Mouse (Mus musculus): ENCODE results near the gene Mycbpap. TPM values are rescaled to one million over a fixed set of nuclear protein-coding genes. Genes with fewer than 3 reads are reported as not detected.

The Mycbpap gene
- total RNA-seq, 2 experiments from 2014 or later: not detected

GRCm38 (mm10) chr11:94528879-94529278, 7.3 kb upstream of the Mycbpap start:
- DNase-seq: no peak

GRCm38 (mm10) chr11:94526171-94526879, 4.8 kb upstream of the Mycbpap start:
- no peak for DNase-seq

- DNase-seq: no peak
Measured at GRCm38 (mm10) chr11:94513452-94513851, 8.1 kb downstream of the Mycbpap start.

- no peak for DNase-seq
Measured at GRCm38 (mm10) chr11:94508976-94509375, 12.6 kb downstream of the Mycbpap start.

- DNase-seq: no peak
Measured at GRCm38 (mm10) chr11:94501482-94501881, 20.1 kb downstream of the Mycbpap start.

GRCm38 (mm10) chr11:94500362-94500761, 21.2 kb downstream of the Mycbpap start:
- no peak for DNase-seq

GRCm38 (mm10) chr11:94499661-94500152, 21.8 kb downstream of the Mycbpap start, which contains the start of gene Epn3:
TSS of gene Epn3 (minus strand) at chr11:94499974.
- DNase-seq: peak; percentile 29

- no peak for DNase-seq
Measured at GRCm38 (mm10) chr11:94499035-94499434, 22.5 kb downstream of the Mycbpap start.

GRCm38 (mm10) chr11:94498093-94498996, 23.2 kb downstream of the Mycbpap start:
- DNase-seq: peak; percentile 53

- no peak for DNase-seq
Measured at GRCm38 (mm10) chr11:94495415-94495814, 26.1 kb downstream of the Mycbpap start.

- no peak for DNase-seq
Measured at GRCm38 (mm10) chr11:94491749-94492099, 29.8 kb downstream of the Mycbpap start.

- DNase-seq: peak; percentile 53
Measured at GRCm38 (mm10) chr11:94491035-94491748, 30.4 kb downstream of the Mycbpap start.

GRCm38 (mm10) chr11:94489745-94490144, 31.8 kb downstream of the Mycbpap start:
- no peak for DNase-seq

GRCm38 (mm10) chr11:94488767-94489533, 32.6 kb downstream of the Mycbpap start:
- DNase-seq: no peak

GRCm38 (mm10) chr11:94486001-94486400, 35.5 kb downstream of the Mycbpap start, which contains the start of gene Spata20:
TSS of gene Spata20 (minus strand) at chr11:94486179.
- DNase-seq: peak; percentile 91

- DNase-seq: no peak
Measured at GRCm38 (mm10) chr11:94485223-94485622, 36.3 kb downstream of the Mycbpap start.

- no peak for DNase-seq
Measured at GRCm38 (mm10) chr11:94484636-94485035, 36.9 kb downstream of the Mycbpap start.

- DNase-seq: no peak
Measured at GRCm38 (mm10) chr11:94483921-94484320, 37.6 kb downstream of the Mycbpap start.

GRCm38 (mm10) chr11:94483436-94483835, 38.1 kb downstream of the Mycbpap start:
- no peak for DNase-seq

GRCm38 (mm10) chr11:94482738-94483137, 38.8 kb downstream of the Mycbpap start:
- no peak for DNase-seq

GRCm38 (mm10) chr11:94481963-94482362, 39.6 kb downstream of the Mycbpap start:
- DNase-seq: no peak

- no peak for DNase-seq
Measured at GRCm38 (mm10) chr11:94480382-94480781, 41.2 kb downstream of the Mycbpap start.

Data from gastrocnemius, postnatal 10 days (tissue).